Mouse (Mus musculus) lung, embryonic 16.5 days (tissue): ENCODE measurements around the gene Prrc2b. TPM values are rescaled to one million over a fixed set of nuclear protein-coding genes. Genes with fewer than 3 reads are reported as not detected.

Experiments
- ATAC-seq: fragments of 200-750 bp; cut with Nextera tagmentation; 2 replicates; pipeline ENCODE4 v1.8.0; 2017; ENCODE audit warnings: low read depth, mild to moderate bottlenecking, moderate library complexity
- H3K27ac ChIP-seq: fragments of 300-500 bp; sonication (generic); 2 replicates; pipeline ENCODE4 v1.5.1; 2014; ENCODE audit warnings: mild to moderate bottlenecking, control low read depth, low read length
- H3K27me3 ChIP-seq: fragments of 300-500 bp; sonication (generic); 2 replicates; pipeline ENCODE4 v1.6.1; 2014; ENCODE audit warnings: low read depth, low read length, mixed read lengths; ENCODE audit not compliant: control insufficient read depth, insufficient read depth
- H3K36me3 ChIP-seq: fragments of 300-500 bp; sonication (generic); 2 replicates; pipeline ENCODE4 v1.6.1; 2014; ENCODE audit warnings: low read length; ENCODE audit not compliant: control insufficient read depth, insufficient read depth
- H3K4me1 ChIP-seq: fragments of 300-500 bp; sonication (generic); replicated peaks from 2 replicates; pipeline ENCODE4 v1.6.1; 2014; ENCODE audit warnings: low read length, mixed read lengths; ENCODE audit not compliant: control insufficient read depth, insufficient read depth
- H3K4me2 ChIP-seq: fragments of 300-500 bp; sonication (generic); 2 replicates; pipeline ENCODE4 v1.6.1; 2014; ENCODE audit warnings: low read depth, low read length, control low read depth
- H3K4me3 ChIP-seq: fragments of 300-500 bp; sonication (generic); 2 replicates; pipeline ENCODE4 v1.5.1; 2014; ENCODE audit warnings: mild to moderate bottlenecking, low read length, control low read depth
- H3K9ac ChIP-seq: fragments of 300-500 bp; sonication (generic); 2 replicates; pipeline ENCODE4 v1.6.1; 2014; ENCODE audit warnings: low read length, control low read depth
- H3K9me3 ChIP-seq: fragments of 300-500 bp; sonication (generic); 2 replicates; pipeline ENCODE4 v1.6.1; 2016; ENCODE audit warnings: low read length; ENCODE audit not compliant: control insufficient read depth
- whole genome bisulfite sequencing: fragments of 180-500 bp; shearing (Covaris S2); extraction: QIAGEN DNeasy Blood & Tissue Kit; methylation state at CpG from one replicate; pipeline ENCODE4 v1.1.7; 2014; 5-methylcytosine and 5-hydroxymethylcytosine counted together
- polyA plus RNA-seq: library from polyadenylated mRNA; unstranded; fragments of >200 nt; fragmentation: Nextera tagmentation; extraction: Ambion mirVana; gene quantifications from 2 replicates; pipeline ENCODE4 v1.2.1, GENCODE M21; 2015

Prrc2b gene
- polyA plus RNA-seq, 1 experiment from 2014 or later, result 26.9 TPM

GRCm38 (mm10) chr2:32119802-32120750 is 30.8 kb upstream of the Prrc2b start:
- H3K4me2 ChIP-seq, result no peak overlapping the region
- WGBS, result 84% methylated on average over 20 of the region's 20 CpGs
- no peaks in the 10 kb centered on the region for H3K27me3 ChIP-seq
- H3K9ac ChIP-seq, result no peak overlapping the region
- H3K27ac ChIP-seq, result no peak overlapping the region
- H3K9me3 ChIP-seq, result no peaks in the 10 kb centered on the region
- H3K36me3 ChIP-seq, result no peaks in the 10 kb centered on the region
- no peak for ATAC-seq
- no peaks in the 10 kb centered on the region for H3K4me1 ChIP-seq
- H3K4me3 ChIP-seq, result no peak overlapping the region

- Histone ChIP-seq H3K9ac (no peak overlapping the region), H3K4me2 (no peak overlapping the region), H3K9me3 (no peaks in the 10 kb centered on the region), H3K4me1 (no peaks in the 10 kb centered on the region), H3K27me3 (no peaks in the 10 kb centered on the region), H3K36me3 (no peaks in the 10 kb centered on the region), H3K27ac (no peak overlapping the region), H3K4me3 (no peak overlapping the region)
- ATAC-seq, result no peak
- WGBS, result 50% methylated on average over 5 of the region's 5 CpGs
Measured at GRCm38 (mm10) chr2:32121150-32121549, 29.7 kb upstream of the Prrc2b start.

GRCm38 (mm10) chr2:32121785-32122184 is 29.1 kb upstream of the Prrc2b start:
- no peaks in the 10 kb centered on the region for H3K36me3 ChIP-seq
- no peaks in the 10 kb centered on the region for H3K27me3 ChIP-seq
- no peaks in the 10 kb centered on the region for H3K9me3 ChIP-seq
- H3K9ac ChIP-seq, result no peak overlapping the region
- WGBS, result 66% methylated on average over 2 of the region's 2 CpGs
- ATAC-seq, result no peak
- H3K4me1 ChIP-seq, result no peaks in the 10 kb centered on the region
- no peak overlapping the region for H3K4me2 ChIP-seq
- H3K27ac ChIP-seq, result no peak overlapping the region
- H3K4me3 ChIP-seq, result no peak overlapping the region

GRCm38 (mm10) chr2:32127653-32128535 is 23.0 kb upstream of the Prrc2b start:
- H3K36me3 ChIP-seq, result no peaks in the 10 kb centered on the region
- WGBS, result 12% methylated on average over 16 of the region's 16 CpGs
- no peaks in the 10 kb centered on the region for H3K9me3 ChIP-seq
- no peak overlapping the region for H3K9ac ChIP-seq
- no peaks in the 10 kb centered on the region for H3K27me3 ChIP-seq
- H3K4me2 ChIP-seq, result no peak overlapping the region
- H3K4me3 ChIP-seq, result no peak overlapping the region
- H3K27ac ChIP-seq, result no peak overlapping the region
- ATAC-seq, result no peak
- 0 out of 2 replicates have a peak, but pooled peaks cover 5% of the 10 kb centered on the region for H3K4me1 ChIP-seq

GRCm38 (mm10) chr2:32128536-32128841 is 22.4 kb upstream of the Prrc2b start:
- no peak overlapping the region for H3K9ac ChIP-seq
- no peak overlapping the region for H3K4me3 ChIP-seq
- no peak for ATAC-seq
- no peak overlapping the region for H3K27ac ChIP-seq
- no peaks in the 10 kb centered on the region for H3K36me3 ChIP-seq
- H3K4me2 ChIP-seq, result no peak overlapping the region
- H3K4me1 ChIP-seq, result 0 out of 2 replicates have a peak, but pooled peaks cover 5% of the 10 kb centered on the region
- no peaks in the 10 kb centered on the region for H3K9me3 ChIP-seq
- 73% methylated on average over 5 of the region's 5 CpGs for WGBS
- H3K27me3 ChIP-seq, result no peaks in the 10 kb centered on the region

- H3K4me1 ChIP-seq, result 0 out of 2 replicates have a peak, but pooled peaks cover 5% of the 10 kb centered on the region
- ATAC-seq, result 0 out of 2 replicates have a peak, but pooled peaks have one; percentile 27
- WGBS, result 50% methylated on average over 11 of the region's 11 CpGs
- H3K27ac ChIP-seq, result 0 out of 2 replicates have a peak overlapping the region, but pooled peaks have one; percentile 6
- no peaks in the 10 kb centered on the region for H3K9me3 ChIP-seq
- no peaks in the 10 kb centered on the region for H3K36me3 ChIP-seq
- no peak overlapping the region for H3K4me2 ChIP-seq
- no peak overlapping the region for H3K4me3 ChIP-seq
- no peaks in the 10 kb centered on the region for H3K27me3 ChIP-seq
- H3K9ac ChIP-seq, result no peak overlapping the region
Measured at GRCm38 (mm10) chr2:32129383-32130074, 21.4 kb upstream of the Prrc2b start.

GRCm38 (mm10) chr2:32130435-32130834 is 20.4 kb upstream of the Prrc2b start:
- ATAC-seq, result no peak
- Histone ChIP-seq H3K9ac (no peak overlapping the region), H3K4me2 (0 out of 2 replicates have a peak overlapping the region, but pooled peaks have one; percentile 6), H3K9me3 (no peaks in the 10 kb centered on the region), H3K27ac (no peak overlapping the region), H3K4me3 (no peak overlapping the region), H3K4me1 (0 out of 2 replicates have a peak, but pooled peaks cover 5% of the 10 kb centered on the region), H3K36me3 (no peaks in the 10 kb centered on the region), H3K27me3 (no peaks in the 10 kb centered on the region)
- 30% methylated on average over 6 of the region's 6 CpGs for WGBS

- WGBS, result 56% methylated on average over 9 of the region's 9 CpGs
- Histone ChIP-seq H3K9me3 (no peaks in the 10 kb centered on the region), H3K4me2 (no peak overlapping the region), H3K36me3 (no peaks in the 10 kb centered on the region), H3K4me3 (no peak overlapping the region), H3K27ac (no peak overlapping the region), H3K4me1 (0 out of 2 replicates have a peak, but pooled peaks cover 5% of the 10 kb centered on the region), H3K9ac (no peak overlapping the region), H3K27me3 (no peaks in the 10 kb centered on the region)
- ATAC-seq, result no peak
Measured at GRCm38 (mm10) chr2:32131205-32131834, 19.6 kb upstream of the Prrc2b start.
